Mouse (Mus musculus): ENCODE measurements around the gene Bnc2.

- TF ChIP-seq POLR2A (IDR thresholded peaks at IDR 0.05; ENCODE audit: borderline replicate concordance, low read depth, low read length): no peak
- no peak for TF ChIP-seq CTCF (IDR thresholded peaks at IDR 0.05; ENCODE audit: low read depth, low read length)
Observed at GRCm38 (mm10) chr4:84527066-84527933, 147.8 kb downstream of the Bnc2 start.
